Mouse (Mus musculus) activated CD4-positive, CD25-positive, alpha-beta regulatory T cell (primary cell): ENCODE data around the gene Ccdc142. TPM values are rescaled to one million over a fixed set of nuclear protein-coding genes. Genes with fewer than 3 reads are reported as not detected.

ENCODE experiments used
- polyA plus RNA-seq, 2 experiments: library from polyadenylated mRNA; unstranded; fragments of 100-300 nt; shearing (Covaris generic); gene quantifications; one replicate each; pipeline ENCODE4 v1.2.1; 2017

Ccdc142 gene
- 1 to 10 TPM; 3.9 to 7.1 TPM for polyA plus RNA-seq

GRCm38 (mm10) chr6:83101316-83101687, at the start of gene Ccdc142, which contains the start of gene Gm42688:
TSS of gene Ccdc142 (plus strand) at chr6:83101601.
TSS of gene Gm42688 (plus strand) at chr6:83101617.

GRCm38 (mm10) chr6:83054074-83054851, 47.1 kb upstream of the Ccdc142 start, which contains the start of gene Aup1:
TSS of gene Aup1 (plus strand) at chr6:83054521.

GRCm38 (mm10) chr6:83054871-83055431, 46.5 kb upstream of the Ccdc142 start, which contains the start of gene Htra2:
TSS of gene Htra2 (minus strand) at chr6:83055273.

GRCm38 (mm10) chr6:83057790-83058189, 43.6 kb upstream of the Ccdc142 start, which contains the start of gene Dqx1:
TSS of gene Dqx1 (plus strand) at chr6:83057844.

GRCm38 (mm10) chr6:83070247-83070310, 31.3 kb upstream of the Ccdc142 start, which contains the start of gene Tlx2:
TSS of gene Tlx2 (minus strand) at chr6:83070293.

GRCm38 (mm10) chr6:83077630-83078323, 23.6 kb upstream of the Ccdc142 start, which contains the start of gene Pcgf1:
TSS of gene Pcgf1 (plus strand) at chr6:83077869.

GRCm38 (mm10) chr6:83086121-83087035, 15.0 kb upstream of the Ccdc142 start, which contains the start of gene Lbx2:
TSS of gene Lbx2 (plus strand) at chr6:83086367.

GRCm38 (mm10) chr6:83108762-83109668, 7.6 kb downstream of the Ccdc142 start, which contains the start of gene Mrpl53:
TSS of gene Mrpl53 (plus strand) at chr6:83109040.

GRCm38 (mm10) chr6:83115011-83115671, 13.7 kb downstream of the Ccdc142 start, which contains the start of gene Mogs:
TSS of gene Mogs (plus strand) at chr6:83115496.

GRCm38 (mm10) chr6:83120930-83121862, 19.8 kb downstream of the Ccdc142 start, which contains the start of gene Wbp1:
TSS of gene Wbp1 (minus strand) at chr6:83121559.

GRCm38 (mm10) chr6:83125331-83125730, 23.9 kb downstream of the Ccdc142 start, which contains the start of gene Ino80b:
TSS of gene Ino80b (minus strand) at chr6:83125431.

GRCm38 (mm10) chr6:83134951-83135513, 33.6 kb downstream of the Ccdc142 start, which contains the start of gene Rtkn:
TSS of gene Rtkn (plus strand) at chr6:83135463.

GRCm38 (mm10) chr6:83156259-83156684, 54.9 kb downstream of the Ccdc142 start, which contains the start of the genes Wdr54 and 1700003E16Rik:
TSS of gene Wdr54 (minus strand) at chr6:83156397.
TSS of gene 1700003E16Rik (plus strand) at chr6:83156404.

Other genes with a start within 250 kb of the Ccdc142 start
- 10 to 100 TPM in 1 of 2 experiments, 1 to 10 TPM in 1; 7.2 to 10.4 TPM for gene Sema4f, start 161.8 kb upstream of the Ccdc142 start, polyA plus RNA-seq
- under 1 TPM; 0.20 to 0.56 TPM for gene M1ap, start 154.7 kb upstream of the Ccdc142 start, polyA plus RNA-seq
- gene Dok1, start 68.1 kb upstream of the Ccdc142 start, polyA plus RNA-seq, result 10 to 100 TPM; 32.4 to 50.7 TPM
- under 1 TPM; 0.33 to 0.43 TPM for gene Loxl3, start 67.4 kb upstream of the Ccdc142 start, polyA plus RNA-seq
- gene Aup1, start 47.1 kb upstream of the Ccdc142 start, polyA plus RNA-seq, result 100 to 1,000 TPM; 423 to 439 TPM
- 10 to 100 TPM; 41.1 to 48.9 TPM for gene Htra2, start 46.3 kb upstream of the Ccdc142 start, polyA plus RNA-seq
- 1 to 10 TPM in 1 of 2 experiments, under 1 TPM in 1; 0.52 to 2.8 TPM for gene Dqx1, start 43.8 kb upstream of the Ccdc142 start, polyA plus RNA-seq
- under 1 TPM in 1 of 2 experiments, not detected in 1; 0.11 TPM for gene Tlx2, start 31.3 kb upstream of the Ccdc142 start, polyA plus RNA-seq
- gene Pcgf1, start 23.7 kb upstream of the Ccdc142 start, polyA plus RNA-seq, result 10 to 100 TPM; 34.0 to 46.7 TPM
- under 1 TPM; 0.22 to 0.33 TPM for gene Lbx2, start 15.2 kb upstream of the Ccdc142 start, polyA plus RNA-seq
- 1 to 10 TPM; 6.6 to 8.2 TPM for gene Gm42688, start within 50 bp of the Ccdc142 start, polyA plus RNA-seq
- gene Mrpl53, start 7.4 kb downstream of the Ccdc142 start, polyA plus RNA-seq, result 10 to 100 TPM; 51.7 to 65.2 TPM
- gene Mogs, start 13.9 kb downstream of the Ccdc142 start, polyA plus RNA-seq, result 10 to 100 TPM; 86.0 to 98.4 TPM
- 10 to 100 TPM; 63.4 to 63.9 TPM for gene Wbp1, start 20.0 kb downstream of the Ccdc142 start, polyA plus RNA-seq
- 10 to 100 TPM; 38.5 to 41.6 TPM for gene Ino80b, start 23.8 kb downstream of the Ccdc142 start, polyA plus RNA-seq
- gene Rtkn, start 33.9 kb downstream of the Ccdc142 start, polyA plus RNA-seq, result under 1 TPM; 0.26 to 0.30 TPM
- gene Wdr54, start 54.8 kb downstream of the Ccdc142 start, polyA plus RNA-seq, result under 1 TPM; 0.38 to 0.82 TPM
- not detected for gene 1700003E16Rik, start 54.8 kb downstream of the Ccdc142 start, polyA plus RNA-seq
- 10 to 100 TPM; 43.0 to 63.2 TPM for gene Dctn1, start 64.3 kb downstream of the Ccdc142 start, polyA plus RNA-seq
- under 1 TPM; 0.06 to 0.57 TPM for gene Slc4a5, start 118.2 kb downstream of the Ccdc142 start, polyA plus RNA-seq
- 10 to 100 TPM; 79.7 to 84.7 TPM for gene Mthfd2, start 224.3 kb downstream of the Ccdc142 start, polyA plus RNA-seq
- gene Mob1a, start 224.4 kb downstream of the Ccdc142 start, polyA plus RNA-seq, result 100 to 1,000 TPM; 129 to 176 TPM
- 100 to 1,000 TPM in 1 of 2 experiments, 10 to 100 TPM in 1; 97.1 to 103 TPM for gene Bola3, start 247.5 kb downstream of the Ccdc142 start, polyA plus RNA-seq